Mouse (Mus musculus) midbrain, embryonic 15.5 days (tissue): ENCODE measurements around the gene Fnip2. TPM values are rescaled to one million over a fixed set of nuclear protein-coding genes. Genes with fewer than 3 reads are reported as not detected.

Experiments used
- ATAC-seq: fragments of 200-750 bp; cut with Nextera tagmentation; replicated peaks from 2 replicates; pipeline ENCODE4 v1.8.0; 2017; ENCODE audit warnings: moderate TSS enrichment
- H3K27ac ChIP-seq: fragments of 300-500 bp; sonication (generic); 2 replicates; pipeline ENCODE4 v1.5.1; 2015; ENCODE audit warnings: mild to moderate bottlenecking, inconsistent platforms
- H3K27me3 ChIP-seq: fragments of 300-500 bp; sonication (generic); replicated peaks from 2 replicates; pipeline ENCODE4 v1.6.1; 2015; ENCODE audit warnings: inconsistent platforms
- H3K36me3 ChIP-seq: fragments of 300-500 bp; sonication (generic); replicated peaks from 2 replicates; pipeline ENCODE4 v1.6.1; 2015; ENCODE audit warnings: inconsistent platforms
- H3K4me1 ChIP-seq: fragments of 300-500 bp; sonication (generic); 2 replicates; pipeline ENCODE4 v1.6.1; 2015; ENCODE audit warnings: inconsistent platforms
- H3K4me2 ChIP-seq: fragments of 300-500 bp; sonication (generic); 2 replicates; pipeline ENCODE4 v1.6.1; 2015; ENCODE audit warnings: inconsistent platforms, mild to moderate bottlenecking, moderate library complexity
- H3K4me3 ChIP-seq: fragments of 300-500 bp; sonication (generic); 2 replicates; pipeline ENCODE4 v1.5.1; 2015; ENCODE audit warnings: mild to moderate bottlenecking, inconsistent platforms
- H3K9ac ChIP-seq: fragments of 300-500 bp; sonication (generic); 2 replicates; pipeline ENCODE4 v1.6.1; 2015; ENCODE audit warnings: mild to moderate bottlenecking, inconsistent platforms
- H3K9me3 ChIP-seq: fragments of 300-500 bp; sonication (generic); 2 replicates; pipeline ENCODE4 v1.6.1; 2016; ENCODE audit warnings: inconsistent platforms
- WGBS: fragments of 180-500 bp; shearing (Covaris S2); methylation state at CpG from one replicate; pipeline ENCODE4 v1.1.7; 2015; ENCODE audit warnings: mixed read lengths; 5-methylcytosine and 5-hydroxymethylcytosine counted together
- polyA plus RNA-seq: library from polyadenylated mRNA; unstranded; fragments of >200 nt; fragmentation: Nextera tagmentation; extraction: Ambion mirVana; gene quantifications from 2 replicates; pipeline ENCODE4 v1.2.1, GENCODE M21; 2015

Fnip2 gene
- polyA plus RNA-seq, 1 experiment from 2014 or later: 10.0 TPM

DNA sequence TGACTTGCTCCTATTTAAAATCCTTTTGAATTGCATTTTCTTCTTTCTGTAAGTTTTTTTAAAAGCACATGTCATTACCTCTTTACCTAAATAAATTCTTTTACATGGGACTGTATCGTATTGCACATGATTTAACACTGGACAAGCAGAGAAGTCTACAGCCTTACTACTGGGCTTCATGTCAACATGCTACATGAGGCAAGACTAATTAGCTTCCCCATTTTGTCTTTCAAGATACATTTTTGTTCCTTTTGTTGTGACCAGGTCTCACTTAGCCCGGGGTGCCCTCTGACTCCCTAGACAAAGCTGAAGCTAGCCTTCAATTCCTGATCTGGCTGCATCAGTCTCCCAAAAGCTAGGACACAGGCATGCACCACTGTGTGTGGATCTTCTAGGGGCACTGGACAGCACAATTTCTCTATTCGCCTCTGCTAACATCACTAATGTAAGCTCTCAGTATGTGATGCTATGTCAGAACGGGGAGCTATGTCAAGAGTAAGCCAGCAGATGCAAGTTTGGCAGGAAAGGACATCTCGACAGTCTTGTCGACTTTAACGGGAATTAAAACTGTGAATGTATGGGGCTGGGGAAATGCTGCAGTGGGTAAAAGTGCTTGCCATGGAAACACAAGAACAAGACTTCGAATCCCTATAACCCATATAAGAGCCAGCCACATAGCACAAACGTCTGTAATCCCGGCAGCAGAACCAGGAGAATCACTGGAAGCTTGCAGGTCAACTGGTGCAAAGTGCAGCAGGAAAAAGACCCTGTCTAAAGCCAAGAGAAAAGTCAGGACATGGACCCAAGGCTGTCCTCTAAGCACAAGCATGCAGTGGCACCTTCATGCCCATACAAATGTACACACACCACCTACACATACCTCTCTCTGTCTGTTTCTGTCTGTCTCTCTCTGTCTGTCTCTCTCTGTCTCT is 5.5 kb downstream of the Fnip2 start:
- WGBS: 77% methylated on average over 10 of the region's 10 CpGs
- no peak for ATAC-seq
- no peak overlapping the region for H3K27ac ChIP-seq
- no peaks in the 10 kb centered on the region for H3K27me3 ChIP-seq
- no peaks in the 10 kb centered on the region for H3K36me3 ChIP-seq
- H3K4me3 ChIP-seq: no peak overlapping the region
- no peak overlapping the region for H3K4me2 ChIP-seq
- H3K9me3 ChIP-seq: no peaks in the 10 kb centered on the region
- peaks cover 23% of the 10 kb centered on the region for H3K4me1 ChIP-seq
- H3K9ac ChIP-seq: no peak overlapping the region

DNA sequence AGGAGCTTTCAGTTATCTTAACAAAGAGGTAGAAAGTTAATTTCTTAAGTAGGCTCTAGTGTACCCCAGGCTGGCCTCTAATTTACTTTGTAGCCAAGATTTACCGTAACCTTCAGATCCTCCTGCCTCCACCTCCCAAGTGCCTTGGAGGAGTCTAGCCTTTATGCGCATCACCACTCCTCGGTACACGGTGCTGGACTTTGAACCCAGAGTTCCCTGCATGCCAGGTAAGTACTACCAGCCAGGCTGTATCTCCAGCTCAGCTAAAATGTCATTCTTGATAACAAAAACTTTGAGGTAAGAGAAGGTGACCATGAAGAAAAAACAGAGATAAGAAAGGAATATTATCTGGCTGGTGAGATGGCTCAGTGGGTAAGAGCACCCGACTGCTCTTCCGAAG is 7.0 kb downstream of the Fnip2 start:
- WGBS: 96% methylated on average over 6 of the region's 6 CpGs
- H3K4me1 ChIP-seq: peaks cover 9% of the 10 kb centered on the region
- no peak overlapping the region for H3K4me2 ChIP-seq
- ATAC-seq: no peak
- H3K4me3 ChIP-seq: no peak overlapping the region
- H3K27me3 ChIP-seq: no peaks in the 10 kb centered on the region
- no peaks in the 10 kb centered on the region for H3K36me3 ChIP-seq
- H3K9ac ChIP-seq: no peak overlapping the region
- H3K9me3 ChIP-seq: no peaks in the 10 kb centered on the region
- H3K27ac ChIP-seq: no peak overlapping the region

DNA sequence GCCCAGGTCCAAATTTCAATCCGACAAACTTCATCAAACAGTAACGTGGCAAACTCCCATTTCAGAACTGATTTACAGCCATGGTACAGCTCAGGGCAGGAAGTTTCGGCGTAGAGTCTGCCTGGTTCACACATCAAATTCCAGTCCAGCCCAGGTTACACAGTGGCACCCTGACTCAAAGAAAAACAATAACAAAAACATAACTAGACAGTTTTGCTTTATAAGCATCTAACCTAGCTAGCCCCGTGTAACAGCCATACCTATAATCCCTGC is 7.9 kb downstream of the Fnip2 start:
- H3K9ac ChIP-seq: no peak overlapping the region
- no peak overlapping the region for H3K4me2 ChIP-seq
- H3K27me3 ChIP-seq: no peaks in the 10 kb centered on the region
- H3K4me3 ChIP-seq: no peak overlapping the region
- 88% methylated on average over 5 of the region's 5 CpGs for WGBS
- no peaks in the 10 kb centered on the region for H3K9me3 ChIP-seq
- no peaks in the 10 kb centered on the region for H3K36me3 ChIP-seq
- no peak for ATAC-seq
- peaks cover 1% of the 10 kb centered on the region; the same call in 1 of the 2 replicates for H3K4me1 ChIP-seq
- 0 out of 2 replicates have a peak overlapping the region, but pooled peaks have one; percentile 29 for H3K27ac ChIP-seq

DNA sequence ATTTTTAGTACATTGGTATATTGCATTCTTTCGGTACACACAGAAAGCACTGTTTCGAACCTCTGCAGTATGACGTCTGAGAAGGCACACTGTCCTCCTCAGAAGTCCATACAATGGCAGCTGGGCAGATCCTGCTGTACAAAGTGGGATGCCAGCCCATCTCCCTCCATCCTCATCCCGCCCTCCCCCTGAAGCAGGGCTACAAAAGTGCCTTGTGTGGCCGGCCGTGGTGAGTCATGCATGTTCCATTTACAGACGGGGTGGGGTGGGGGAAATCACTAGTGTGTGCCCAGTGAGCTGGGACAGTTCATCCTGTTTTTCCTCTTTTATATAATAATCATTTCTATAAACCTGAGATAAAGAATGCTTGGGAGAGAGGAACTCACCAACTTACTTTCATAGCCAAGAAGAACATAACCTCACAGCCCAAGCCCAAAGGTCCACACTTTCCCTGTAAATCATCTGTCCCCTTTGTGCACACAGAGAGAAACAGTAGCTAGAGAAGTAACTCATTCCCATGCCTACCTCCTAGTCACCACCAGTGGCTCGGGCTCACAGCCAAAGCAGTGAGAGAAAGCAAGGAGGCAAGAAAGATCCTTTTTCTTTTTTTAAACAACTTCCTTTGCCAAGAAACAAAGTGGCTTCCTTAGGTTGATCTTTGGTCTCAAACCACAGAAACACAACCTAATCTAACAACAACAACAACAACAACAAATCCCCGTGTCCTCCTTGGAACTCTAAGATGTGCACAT is 8.4 kb downstream of the Fnip2 start:
- Histone ChIP-seq H3K4me3 (no peak overlapping the region), H3K27me3 (no peaks in the 10 kb centered on the region), H3K9ac (no peak overlapping the region), H3K27ac (0 out of 2 replicates have a peak overlapping the region, but pooled peaks have one; percentile 29), H3K9me3 (no peaks in the 10 kb centered on the region), H3K4me2 (no peak overlapping the region), H3K36me3 (no peaks in the 10 kb centered on the region), H3K4me1 (no peaks in the 10 kb centered on the region)
- WGBS: 81% methylated on average over 9 of the region's 9 CpGs
- peak; percentile 48; the same call in 1 of the 2 replicates for ATAC-seq

DNA sequence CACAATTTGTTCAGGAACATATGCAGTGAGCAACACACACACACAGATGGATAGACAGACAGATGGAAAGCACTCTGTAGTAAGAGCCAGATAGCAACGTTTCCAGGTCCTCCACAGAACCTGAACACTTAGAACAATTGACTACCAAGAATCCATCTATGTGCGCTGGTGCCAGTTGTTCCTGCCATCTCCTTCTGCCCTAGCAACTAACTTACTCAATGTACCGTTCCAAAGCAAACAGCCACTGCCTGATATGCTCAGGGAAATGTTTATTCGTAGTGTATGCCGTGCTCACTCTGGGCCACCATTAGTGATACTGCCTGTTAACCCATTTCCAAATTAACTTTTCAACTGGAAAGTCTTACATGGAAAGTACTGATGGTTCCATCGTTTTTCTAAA is 12.5 kb downstream of the Fnip2 start:
- ATAC-seq: no peak
- no peaks in the 10 kb centered on the region for H3K27me3 ChIP-seq
- H3K4me3 ChIP-seq: no peak overlapping the region
- no peak overlapping the region for H3K9ac ChIP-seq
- no peak overlapping the region for H3K4me2 ChIP-seq
- H3K27ac ChIP-seq: no peak overlapping the region
- H3K4me1 ChIP-seq: no peaks in the 10 kb centered on the region
- H3K36me3 ChIP-seq: no peaks in the 10 kb centered on the region
- no peaks in the 10 kb centered on the region for H3K9me3 ChIP-seq
- 88% methylated on average over 6 of the region's 6 CpGs for WGBS

DNA sequence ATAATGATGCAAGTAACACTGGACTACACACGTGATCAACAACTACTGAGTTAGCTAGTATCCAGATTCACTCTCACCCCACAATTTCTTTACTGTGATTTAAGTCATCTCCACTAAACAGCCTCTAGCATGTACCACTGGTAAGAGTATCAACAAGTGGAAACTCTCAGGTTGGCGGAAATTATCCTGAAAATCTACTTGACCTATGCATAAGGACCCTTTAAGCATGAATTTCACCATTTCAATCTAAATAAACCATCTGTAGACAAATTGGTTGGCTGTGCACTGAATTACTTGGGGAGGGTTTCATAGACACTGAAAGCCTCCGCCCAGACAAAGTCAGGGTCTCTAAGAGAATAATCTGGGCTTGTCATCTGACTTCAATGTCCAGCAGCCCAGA is 13.8 kb downstream of the Fnip2 start:
- WGBS: 93% methylated on average over 3 of the region's 3 CpGs
- no peak overlapping the region for H3K27ac ChIP-seq
- no peak overlapping the region for H3K4me3 ChIP-seq
- no peak overlapping the region for H3K9ac ChIP-seq
- no peaks in the 10 kb centered on the region for H3K27me3 ChIP-seq
- H3K9me3 ChIP-seq: no peaks in the 10 kb centered on the region
- H3K36me3 ChIP-seq: no peaks in the 10 kb centered on the region
- H3K4me2 ChIP-seq: no peak overlapping the region
- no peaks in the 10 kb centered on the region for H3K4me1 ChIP-seq
- ATAC-seq: no peak

GRCm38 (mm10) chr3:79551826-79552552 is 15.6 kb downstream of the Fnip2 start:
- ATAC-seq: no peak
- 89% methylated on average over 10 of the region's 10 CpGs for WGBS

DNA sequence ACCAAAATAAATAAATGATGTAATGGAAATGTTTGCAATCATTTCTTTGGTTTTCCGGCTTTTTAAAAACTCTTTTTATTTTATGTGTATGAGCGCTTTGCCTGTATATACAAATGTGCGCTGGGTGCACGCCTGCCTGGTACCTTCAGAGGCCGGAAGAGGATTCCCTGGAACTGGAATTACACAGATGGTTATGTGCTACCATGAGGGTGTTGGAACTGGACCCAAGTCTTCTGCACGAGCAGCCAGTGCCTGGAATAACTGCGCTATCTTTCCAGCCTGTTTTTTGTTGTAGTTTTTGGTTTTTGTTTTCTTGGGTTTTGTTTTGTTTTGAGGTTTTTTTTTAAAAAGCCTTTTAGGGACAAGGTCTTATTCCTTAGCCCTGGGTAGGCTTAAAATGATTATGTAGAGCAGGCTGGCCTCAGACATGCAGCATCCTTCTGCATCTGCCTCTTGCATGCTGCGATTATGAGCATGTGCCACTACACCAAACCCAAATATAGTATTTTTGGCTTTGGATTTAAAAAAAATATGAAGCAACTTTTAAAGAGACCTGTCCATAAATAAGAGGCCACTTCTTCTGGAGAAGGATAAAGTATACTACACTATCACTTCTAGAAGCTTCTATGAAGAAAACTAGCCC is 17.7 kb downstream of the Fnip2 start:
- Histone ChIP-seq H3K36me3 (no peaks in the 10 kb centered on the region), H3K4me1 (no peaks in the 10 kb centered on the region), H3K27ac (no peak overlapping the region), H3K4me2 (no peak overlapping the region), H3K27me3 (no peaks in the 10 kb centered on the region), H3K9me3 (no peaks in the 10 kb centered on the region), H3K4me3 (no peak overlapping the region), H3K9ac (no peak overlapping the region)
- no peak for ATAC-seq
- whole genome bisulfite sequencing: 95% methylated on average over 8 of the region's 8 CpGs

More at GRCm38 (mm10) chr3:79551826-79552552, 15.6 kb downstream of the Fnip2 start:
- Histone ChIP-seq H3K27me3 (no peaks in the 10 kb centered on the region), H3K9ac (no peak overlapping the region), H3K9me3 (no peaks in the 10 kb centered on the region), H3K4me1 (no peaks in the 10 kb centered on the region), H3K4me3 (no peak overlapping the region), H3K4me2 (no peak overlapping the region), H3K27ac (no peak overlapping the region), H3K36me3 (no peaks in the 10 kb centered on the region)

GRCm38 (mm10) chr3:79548681-79549437 is 18.7 kb downstream of the Fnip2 start:
- no peak for ATAC-seq
- WGBS: 86% methylated on average over 17 of the region's 17 CpGs
- H3K4me1 ChIP-seq: no peaks in the 10 kb centered on the region
- H3K9ac ChIP-seq: no peak overlapping the region
- no peak overlapping the region for H3K27ac ChIP-seq
- H3K4me3 ChIP-seq: no peak overlapping the region
- no peaks in the 10 kb centered on the region for H3K9me3 ChIP-seq
- H3K36me3 ChIP-seq: no peaks in the 10 kb centered on the region
- H3K4me2 ChIP-seq: no peak overlapping the region
- H3K27me3 ChIP-seq: no peaks in the 10 kb centered on the region

GRCm38 (mm10) chr3:79542585-79542984 is 25.0 kb downstream of the Fnip2 start:
- 44% methylated on average over 6 of the region's 6 CpGs for WGBS
- H3K4me3 ChIP-seq: no peak overlapping the region
- H3K9ac ChIP-seq: no peak overlapping the region
- no peak overlapping the region for H3K27ac ChIP-seq
- no peak overlapping the region for H3K4me2 ChIP-seq
- ATAC-seq: no peak
- H3K36me3 ChIP-seq: no peaks in the 10 kb centered on the region
- no peaks in the 10 kb centered on the region for H3K9me3 ChIP-seq
- no peaks in the 10 kb centered on the region for H3K27me3 ChIP-seq
- no peaks in the 10 kb centered on the region for H3K4me1 ChIP-seq

DNA sequence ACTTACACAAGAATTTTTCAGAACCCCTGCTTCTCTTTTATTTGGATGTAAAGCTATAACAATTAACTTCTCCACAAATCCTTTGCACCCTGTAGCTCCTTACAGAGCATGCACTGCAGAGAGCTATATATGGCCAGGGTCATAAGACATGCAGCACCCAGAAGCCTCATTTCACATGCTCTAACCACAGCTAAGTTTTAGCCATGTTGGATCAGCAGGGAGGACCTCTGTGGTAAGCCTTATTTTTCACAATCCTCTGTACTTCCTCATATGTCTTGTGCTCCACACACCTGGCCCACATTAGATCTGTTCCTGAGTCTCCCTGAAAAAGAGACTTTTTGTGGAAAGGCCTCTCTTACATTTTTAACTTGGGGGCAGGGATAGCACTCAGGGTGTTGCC is 27.9 kb downstream of the Fnip2 start:
- no peak for ATAC-seq
- Histone ChIP-seq H3K27ac (no peak overlapping the region), H3K4me1 (no peaks in the 10 kb centered on the region), H3K9ac (no peak overlapping the region), H3K36me3 (no peaks in the 10 kb centered on the region), H3K4me3 (no peak overlapping the region), H3K9me3 (no peaks in the 10 kb centered on the region), H3K27me3 (no peaks in the 10 kb centered on the region), H3K4me2 (no peak overlapping the region)
